Mouse (Mus musculus): Measurements from ENCODE around the gene Babam2.
"Not testable (repeated sequence)": the region's sequence is repeated elsewhere in the genome, so short reads cannot be mapped to it uniquely, and the experiment has no call there.

The Babam2 gene

GRCm38 (mm10) chr5:31931637-31932036 lies 234.2 kb downstream of the Babam2 start:
- no peak for DNase-seq (ENCODE audit: low read depth in 1 of 2, low spot score in 2 of 2)

- no peak for DNase-seq (ENCODE audit: low read depth in 1 of 2, low spot score in 2 of 2)
Measured at GRCm38 (mm10) chr5:31933296-31933695, 235.8 kb downstream of the Babam2 start.

GRCm38 (mm10) chr5:31934397-31934796 lies 236.9 kb downstream of the Babam2 start:
- no peak for DNase-seq (ENCODE audit: low read depth in 1 of 2, low spot score in 2 of 2)

- DNase-seq (ENCODE audit: low read depth in 1 of 2, low spot score in 2 of 2): no peak
Measured at GRCm38 (mm10) chr5:31935936-31936335, 238.5 kb downstream of the Babam2 start.

GRCm38 (mm10) chr5:31936523-31936922 lies 239.0 kb downstream of the Babam2 start:
- DNase-seq (ENCODE audit: low read depth in 1 of 2, low spot score in 2 of 2): no peak

GRCm38 (mm10) chr5:31940876-31941275 lies 243.4 kb downstream of the Babam2 start:
- DNase-seq (ENCODE audit: low read depth in 1 of 2, low spot score in 2 of 2): no peak

- no peak for DNase-seq (ENCODE audit: low read depth in 1 of 2, low spot score in 2 of 2)
Measured at GRCm38 (mm10) chr5:31947185-31947584, 249.7 kb downstream of the Babam2 start.

- DNase-seq (ENCODE audit: low read depth in 1 of 2, low spot score in 2 of 2): no peak
Measured at GRCm38 (mm10) chr5:31949389-31949788, 251.9 kb downstream of the Babam2 start.

GRCm38 (mm10) chr5:31950532-31950931 lies 253.0 kb downstream of the Babam2 start:
- no peak for DNase-seq (ENCODE audit: low read depth in 1 of 2, low spot score in 2 of 2)

GRCm38 (mm10) chr5:31955184-31955583 lies 257.7 kb downstream of the Babam2 start:
- DNase-seq (ENCODE audit: low read depth in 1 of 2, low spot score in 2 of 2): no peak

- DNase-seq (ENCODE audit: low read depth in 1 of 2, low spot score in 2 of 2): peak in 1 of 2 experiments; percentile 9
Measured at GRCm38 (mm10) chr5:31956336-31956735, 258.9 kb downstream of the Babam2 start.

GRCm38 (mm10) chr5:31959886-31960285 lies 262.4 kb downstream of the Babam2 start:
- DNase-seq (ENCODE audit: low read depth in 1 of 2, low spot score in 2 of 2): no peak

- no peak for DNase-seq (ENCODE audit: low read depth in 1 of 2, low spot score in 2 of 2)
Measured at GRCm38 (mm10) chr5:31961423-31961822, 263.9 kb downstream of the Babam2 start.

- DNase-seq (ENCODE audit: low read depth in 1 of 2, low spot score in 2 of 2): no peak
Measured at GRCm38 (mm10) chr5:31962346-31962745, 264.9 kb downstream of the Babam2 start.

GRCm38 (mm10) chr5:31963352-31963751 lies 265.9 kb downstream of the Babam2 start:
- DNase-seq (ENCODE audit: low read depth in 1 of 2, low spot score in 2 of 2): no peak

GRCm38 (mm10) chr5:31963851-31964250 lies 266.4 kb downstream of the Babam2 start:
- DNase-seq (ENCODE audit: low read depth in 1 of 2, low spot score in 2 of 2): no peak

GRCm38 (mm10) chr5:31966741-31967140 lies 269.3 kb downstream of the Babam2 start:
- no peak for DNase-seq (ENCODE audit: low read depth in 1 of 2, low spot score in 2 of 2)

GRCm38 (mm10) chr5:31967526-31967925 lies 270.0 kb downstream of the Babam2 start:
- no peak for DNase-seq (ENCODE audit: low read depth in 1 of 2, low spot score in 2 of 2)

GRCm38 (mm10) chr5:31968046-31968506 lies 270.6 kb downstream of the Babam2 start:
- no peak for DNase-seq (ENCODE audit: low read depth in 1 of 2, low spot score in 2 of 2)

- not testable (repeated sequence) for DNase-seq (ENCODE audit: low read depth in 1 of 2, low spot score in 2 of 2)
Measured at GRCm38 (mm10) chr5:31972416-31972815, 274.9 kb downstream of the Babam2 start.

GRCm38 (mm10) chr5:31974614-31975168 lies 277.2 kb downstream of the Babam2 start:
- no peak for DNase-seq (ENCODE audit: low read depth in 1 of 2, low spot score in 2 of 2)

- DNase-seq (ENCODE audit: low read depth in 1 of 2, low spot score in 2 of 2): no peak
Measured at GRCm38 (mm10) chr5:31982061-31982460, 284.6 kb downstream of the Babam2 start.

GRCm38 (mm10) chr5:31983161-31983560 lies 285.7 kb downstream of the Babam2 start:
- DNase-seq (ENCODE audit: low read depth in 1 of 2, low spot score in 2 of 2): no peak

Measured in monocyte, adult 2 months (primary cell).